Mouse (Mus musculus) forebrain, postnatal 0 days (tissue): ENCODE measurements around the gene Sigirr. TPM values are rescaled to one million over a fixed set of nuclear protein-coding genes. Genes with fewer than 3 reads are reported as not detected.

Experiments
- ATAC-seq: fragments of 200-750 bp; cut with Nextera tagmentation; 2 replicates; pipeline ENCODE4 v1.8.0; 2017; ENCODE audit warnings: mild to moderate bottlenecking, moderate library complexity
- DNase-seq: peaks from one replicate; pipeline ENCODE4 v3.0.0-alpha.2; 2015
- H3K27ac ChIP-seq: fragments of 300-500 bp; sonication (generic); 2 replicates; pipeline ENCODE4 v1.5.1; 2014; ENCODE audit warnings: low read depth, mild to moderate bottlenecking, antibody characterized with exemption, low read length, moderate library complexity, mixed read lengths
- H3K27me3 ChIP-seq: fragments of 300-500 bp; sonication (generic); 2 replicates; pipeline ENCODE4 v1.6.1; 2014; ENCODE audit warnings: mild to moderate bottlenecking, low read length, mixed read lengths; ENCODE audit not compliant: insufficient read depth
- H3K36me3 ChIP-seq: fragments of 300-500 bp; sonication (generic); 2 replicates; pipeline ENCODE4 v1.6.1; 2014; ENCODE audit warnings: mild to moderate bottlenecking, moderate library complexity; ENCODE audit not compliant: insufficient read depth
- H3K4me1 ChIP-seq: fragments of 300-500 bp; sonication (generic); 2 replicates; pipeline ENCODE4 v1.6.1; 2014; ENCODE audit warnings: antibody characterized with exemption; ENCODE audit not compliant: insufficient read depth
- H3K4me2 ChIP-seq: fragments of 300-500 bp; sonication (generic); 2 replicates; pipeline ENCODE4 v1.6.1; 2014; ENCODE audit warnings: low read depth, mild to moderate bottlenecking, moderate library complexity
- H3K4me3 ChIP-seq: fragments of 300-500 bp; sonication (generic); 2 replicates; pipeline ENCODE4 v1.5.1; 2014; ENCODE audit warnings: low read depth, low read length, mixed read lengths
- H3K9ac ChIP-seq: fragments of 300-500 bp; sonication (generic); 2 replicates; pipeline ENCODE4 v1.6.1; 2014; ENCODE audit warnings: mild to moderate bottlenecking
- H3K9me3 ChIP-seq: fragments of 300-500 bp; sonication (generic); 2 replicates; pipeline ENCODE4 v1.6.1; 2016; ENCODE audit warnings: low read length
- CTCF ChIP-seq: sonication (generic); IDR thresholded peaks from 2 replicates; pipeline ENCODE4 v1.5.1; 2016; ENCODE audit warnings: antibody characterized with exemption, control low read depth, low read depth
- WGBS: fragments of 180-500 bp; shearing (Covaris S2); extraction: QIAGEN DNeasy Blood & Tissue Kit; methylation state at CpG from one replicate; pipeline ENCODE4 v1.1.7; 2014; 5-methylcytosine and 5-hydroxymethylcytosine counted together
- polyA plus RNA-seq: library from polyadenylated mRNA; unstranded; fragments of >200 nt; fragmentation: Nextera tagmentation; extraction: Ambion mirVana; gene quantifications from 2 replicates; pipeline ENCODE4 v1.2.1, GENCODE M21; 2015
- total RNA-seq: library from RNA; depleted of rRNA; stranded (reverse); fragments of >200 nt; gene quantifications from 2 replicates; pipeline ENCODE4 v1.2.3, GENCODE M21; 2014

Sigirr gene
- total and polyA plus RNA-seq, 2 experiments from 2014 or later: 2.7 to 2.9 TPM

- H3K9me3 ChIP-seq: no peaks in the 10 kb centered on the region
- DNase-seq (peak; percentile 91), ATAC-seq (peak; percentile 82)
- H3K9ac ChIP-seq: peak overlapping the region; percentile 63
- H3K27ac ChIP-seq: peak overlapping the region; percentile 87
- H3K36me3 ChIP-seq: peaks cover 36% of the 10 kb centered on the region
- H3K4me2 ChIP-seq: peak overlapping the region; percentile 79
- H3K4me3 ChIP-seq: peak overlapping the region; percentile 35
- TF ChIP-seq CTCF: peak; percentile 91
- peaks cover 4% of the 10 kb centered on the region; the same call in 1 of the 2 replicates for H3K4me1 ChIP-seq
- WGBS: 1% methylated on average over 51 of the region's 51 CpGs
- H3K27me3 ChIP-seq: no peaks in the 10 kb centered on the region
Observed at GRCm38 (mm10) chr7:141070058-141070862, 30.1 kb downstream of the Sigirr start.

- H3K27ac ChIP-seq: no peak overlapping the region
- 86% methylated on average over 19 of the region's 19 CpGs for WGBS
- no peaks in the 10 kb centered on the region for H3K27me3 ChIP-seq
- peaks cover 4% of the 10 kb centered on the region; the same call in 1 of the 2 replicates for H3K4me1 ChIP-seq
- H3K9ac ChIP-seq: no peak overlapping the region
- H3K4me2 ChIP-seq: no peak overlapping the region
- peaks cover 53% of the 10 kb centered on the region for H3K36me3 ChIP-seq
- no peak for TF ChIP-seq CTCF
- DNase-seq (no peak), ATAC-seq (no peak)
- no peaks in the 10 kb centered on the region for H3K9me3 ChIP-seq
- no peak overlapping the region for H3K4me3 ChIP-seq
Observed at GRCm38 (mm10) chr7:141068351-141068750, 32.0 kb downstream of the Sigirr start.

- DNase-seq: no peak
- ATAC-seq: no peak
- H3K4me1 ChIP-seq: peaks cover 19% of the 10 kb centered on the region
- H3K4me2 ChIP-seq: no peak overlapping the region
- H3K4me3 ChIP-seq: no peak overlapping the region
- no peaks in the 10 kb centered on the region for H3K27me3 ChIP-seq
- no peak overlapping the region for H3K9ac ChIP-seq
- 91% methylated on average over 7 of the region's 7 CpGs for WGBS
- H3K36me3 ChIP-seq: peaks cover 53% of the 10 kb centered on the region
- no peak for TF ChIP-seq CTCF
- H3K9me3 ChIP-seq: no peaks in the 10 kb centered on the region
- no peak overlapping the region for H3K27ac ChIP-seq
Observed at GRCm38 (mm10) chr7:141064576-141064975, 35.8 kb downstream of the Sigirr start.

GRCm38 (mm10) chr7:141064175-141064574, 36.2 kb downstream of the Sigirr start:
- Histone ChIP-seq H3K27ac (no peak overlapping the region), H3K4me2 (no peak overlapping the region), H3K36me3 (peaks cover 53% of the 10 kb centered on the region), H3K4me3 (no peak overlapping the region), H3K9me3 (no peaks in the 10 kb centered on the region), H3K27me3 (no peaks in the 10 kb centered on the region), H3K9ac (no peak overlapping the region), H3K4me1 (peaks cover 18% of the 10 kb centered on the region)
- 88% methylated on average over 7 of the region's 7 CpGs for WGBS
- DNase-seq (no peak), ATAC-seq (no peak)
- no peak for TF ChIP-seq CTCF

GRCm38 (mm10) chr7:141063353-141063752, 37.0 kb downstream of the Sigirr start:
- Histone ChIP-seq H3K9ac (no peak overlapping the region), H3K27me3 (no peaks in the 10 kb centered on the region), H3K27ac (no peak overlapping the region), H3K4me2 (no peak overlapping the region), H3K4me1 (peaks cover 18% of the 10 kb centered on the region), H3K9me3 (no peaks in the 10 kb centered on the region), H3K36me3 (peaks cover 48% of the 10 kb centered on the region), H3K4me3 (no peak overlapping the region)
- WGBS: 83% methylated on average over 3 of the region's 3 CpGs
- TF ChIP-seq CTCF: no peak
- ATAC-seq: no peak
- no peak for DNase-seq

- 73% methylated on average over 7 of the region's 7 CpGs for WGBS
- ATAC-seq (no peak), DNase-seq (no peak)
- no peak for TF ChIP-seq CTCF
- peaks cover 18% of the 10 kb centered on the region for H3K4me1 ChIP-seq
- peak overlapping the region; percentile 84 for H3K4me2 ChIP-seq
- H3K4me3 ChIP-seq: no peak overlapping the region
- peaks cover 39% of the 10 kb centered on the region for H3K36me3 ChIP-seq
- no peak overlapping the region; the same call in 1 of the 2 replicates for H3K9ac ChIP-seq
- H3K9me3 ChIP-seq: no peaks in the 10 kb centered on the region
- H3K27me3 ChIP-seq: no peaks in the 10 kb centered on the region
- no peak overlapping the region for H3K27ac ChIP-seq
Observed at GRCm38 (mm10) chr7:141062525-141062924, 37.8 kb downstream of the Sigirr start.

GRCm38 (mm10) chr7:141061269-141061692, 39.1 kb downstream of the Sigirr start:
- Histone ChIP-seq H3K9me3 (no peaks in the 10 kb centered on the region), H3K27me3 (no peaks in the 10 kb centered on the region), H3K27ac (peak overlapping the region; percentile 92), H3K36me3 (peaks cover 27% of the 10 kb centered on the region), H3K4me2 (peak overlapping the region; percentile 84), H3K9ac (peak overlapping the region; percentile 99), H3K4me1 (peaks cover 18% of the 10 kb centered on the region), H3K4me3 (peak overlapping the region; percentile 85)
- peak; percentile 33 for ATAC-seq
- no peak for DNase-seq
- no peak for TF ChIP-seq CTCF
- WGBS: 1% methylated on average over 37 of the region's 37 CpGs
